Mouse (Mus musculus): Measurements from ENCODE around the gene Agtpbp1. TPM values are rescaled to one million over a fixed set of nuclear protein-coding genes. Genes with fewer than 3 reads are reported as not detected.
A peak's percentile ranks its signal among the peaks of the same experiment; 100 is the strongest.

The Agtpbp1 gene
- polyA plus RNA-seq, 1 experiment from 2014 or later, result 7.3 TPM

DNA sequence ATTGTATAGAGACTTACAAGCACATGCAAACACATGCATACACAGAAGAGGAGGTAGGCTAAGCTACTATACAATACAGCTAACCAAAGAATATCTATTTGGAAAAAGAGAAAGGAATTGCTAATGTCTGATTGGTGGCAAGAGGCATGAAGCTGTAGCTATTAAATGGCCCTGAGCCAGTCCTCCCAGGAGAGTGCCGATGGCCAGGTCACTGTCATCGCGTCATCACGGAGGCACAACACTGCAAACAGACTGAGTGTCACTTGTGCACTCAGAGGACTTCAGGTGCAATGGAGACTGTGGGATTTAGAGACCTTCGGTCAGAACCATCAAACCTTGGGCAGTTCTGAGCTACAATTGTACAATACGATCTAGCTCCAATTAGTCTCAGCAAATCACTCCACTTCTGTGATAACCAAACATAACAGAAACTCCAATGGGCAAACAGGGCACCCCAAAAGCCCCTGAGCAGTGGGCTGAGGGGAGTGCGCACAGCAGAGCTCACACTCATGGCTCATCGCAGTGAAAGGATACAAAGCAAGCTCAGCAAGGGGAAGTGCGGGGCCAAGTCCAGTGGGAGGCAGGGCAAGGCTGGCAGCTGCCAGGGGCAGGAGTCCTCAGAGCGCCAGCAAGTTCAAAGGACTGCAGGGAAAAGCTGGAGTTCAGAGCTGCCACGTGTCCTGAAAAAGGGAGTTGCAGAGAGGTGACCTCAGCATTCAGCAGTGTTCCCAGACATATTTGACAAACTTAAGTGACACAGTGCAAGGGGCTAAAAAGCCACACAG, 130.8 kb downstream of the Agtpbp1 start:
- 75% methylated on average over 11 of the region's 11 CpGs for WGBS (ENCODE audit: insufficient replicate concordance)
- H3K9me3 ChIP-seq (replicated peaks; ENCODE audit: control insufficient read depth, low read length), result no peaks in the 10 kb centered on the region
- peak; percentile 27 for ATAC-seq (ENCODE audit: low read depth)
- no peak overlapping the region for H3K27ac ChIP-seq (ENCODE audit: low read length)
- no peak overlapping the region for H3K4me3 ChIP-seq (ENCODE audit: low read depth, low read length)
- no peak overlapping the region for H3K9ac ChIP-seq (ENCODE audit: low read depth, low read length)
- H3K27me3 ChIP-seq (ENCODE audit: control insufficient read depth, insufficient read depth, low read depth, low read length), result no peaks in the 10 kb centered on the region
- H3K4me1 ChIP-seq (ENCODE audit: control insufficient read depth, low read depth, low read length), result peaks cover 3% of the 10 kb centered on the region
- no peaks in the 10 kb centered on the region for H3K36me3 ChIP-seq (ENCODE audit: control insufficient read depth, insufficient read depth)
- no peak overlapping the region for H3K4me2 ChIP-seq (ENCODE audit: low read depth, low read length)

DNA sequence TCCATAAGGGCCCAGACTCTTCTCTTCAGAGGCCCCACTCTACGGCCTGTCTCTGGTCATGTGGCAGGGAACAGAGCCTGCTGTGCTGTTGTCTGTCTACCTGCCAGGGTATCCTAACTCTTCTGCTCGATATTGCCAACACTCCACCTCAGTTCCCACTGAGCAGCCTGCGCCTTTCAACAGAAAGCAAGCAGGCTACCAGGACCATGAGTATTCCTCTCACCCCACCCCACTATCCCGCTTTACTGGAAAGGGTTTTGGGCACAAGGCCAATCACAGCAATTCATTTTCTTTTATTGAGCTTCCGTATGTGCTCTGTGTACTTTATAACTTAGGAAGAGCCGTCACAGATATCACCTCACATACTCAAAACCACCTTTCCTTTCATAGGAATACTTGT, 131.4 kb downstream of the Agtpbp1 start:
- Histone ChIP-seq H3K9me3 (replicated peaks; ENCODE audit: control insufficient read depth, low read length) (no peaks in the 10 kb centered on the region), H3K4me1 (ENCODE audit: control insufficient read depth, low read depth, low read length) (peaks cover 3% of the 10 kb centered on the region), H3K4me2 (ENCODE audit: low read depth, low read length) (no peak overlapping the region), H3K36me3 (ENCODE audit: control insufficient read depth, insufficient read depth) (no peaks in the 10 kb centered on the region), H3K27me3 (ENCODE audit: control insufficient read depth, insufficient read depth, low read depth, low read length) (no peaks in the 10 kb centered on the region), H3K9ac (ENCODE audit: low read depth, low read length) (no peak overlapping the region), H3K4me3 (ENCODE audit: low read depth, low read length) (no peak overlapping the region), H3K27ac (ENCODE audit: low read length) (no peak overlapping the region)
- 65% methylated on average over 6 of the region's 6 CpGs for WGBS (ENCODE audit: insufficient replicate concordance)
- ATAC-seq (ENCODE audit: low read depth), result no peak

DNA sequence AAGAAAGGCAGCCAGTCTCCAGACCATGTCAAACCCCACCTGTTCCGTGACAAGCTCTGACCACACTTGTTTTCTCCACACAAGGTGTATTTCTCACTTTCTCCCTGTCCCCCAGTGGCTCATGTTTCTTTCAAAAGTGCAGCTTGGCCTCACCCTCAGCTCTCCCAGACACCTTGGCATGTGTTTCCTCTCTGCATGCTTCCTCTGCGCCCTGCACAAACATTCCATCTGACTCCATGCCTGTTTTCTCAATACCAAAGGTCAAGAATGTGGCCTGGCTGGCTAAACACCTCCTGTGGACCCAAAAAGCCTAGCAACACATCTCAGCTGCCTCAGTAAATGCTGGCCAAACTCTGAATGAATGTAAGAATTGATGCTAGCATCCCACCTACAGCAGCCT, 132.0 kb downstream of the Agtpbp1 start:
- no peaks in the 10 kb centered on the region for H3K27me3 ChIP-seq (ENCODE audit: control insufficient read depth, insufficient read depth, low read depth, low read length)
- no peak overlapping the region for H3K9ac ChIP-seq (ENCODE audit: low read depth, low read length)
- H3K4me2 ChIP-seq (ENCODE audit: low read depth, low read length), result no peak overlapping the region
- ATAC-seq (ENCODE audit: low read depth), result peak; percentile 70
- H3K27ac ChIP-seq (ENCODE audit: low read length), result no peak overlapping the region
- peaks cover 3% of the 10 kb centered on the region for H3K4me1 ChIP-seq (ENCODE audit: control insufficient read depth, low read depth, low read length)
- 65% methylated on average over 2 of the region's 2 CpGs for whole genome bisulfite sequencing (ENCODE audit: insufficient replicate concordance)
- no peaks in the 10 kb centered on the region for H3K9me3 ChIP-seq (replicated peaks; ENCODE audit: control insufficient read depth, low read length)
- no peak overlapping the region for H3K4me3 ChIP-seq (ENCODE audit: low read depth, low read length)
- no peaks in the 10 kb centered on the region for H3K36me3 ChIP-seq (ENCODE audit: control insufficient read depth, insufficient read depth)

DNA sequence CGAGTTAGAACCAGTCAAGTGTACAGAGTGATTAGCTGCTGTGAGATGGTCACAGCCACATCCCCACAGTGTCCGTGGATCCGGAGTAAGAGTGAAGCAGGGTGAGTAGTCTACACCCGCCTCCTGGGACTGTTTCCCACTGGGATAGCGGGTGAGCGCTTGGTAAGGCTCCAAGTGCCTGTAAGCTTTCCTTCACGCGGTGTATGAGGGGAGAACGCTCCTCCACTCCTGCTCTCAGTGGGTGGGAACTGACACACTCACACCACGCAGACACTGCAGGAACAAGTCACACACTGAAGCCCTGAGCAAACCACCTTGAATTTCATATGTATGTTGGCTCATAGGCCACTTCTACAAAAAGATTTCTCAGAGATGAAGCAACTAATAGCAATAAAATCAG, 134.2 kb downstream of the Agtpbp1 start:
- WGBS (ENCODE audit: insufficient replicate concordance), result 88% methylated on average over 10 of the region's 10 CpGs
- no peaks in the 10 kb centered on the region for H3K9me3 ChIP-seq (replicated peaks; ENCODE audit: control insufficient read depth, low read length)
- no peak overlapping the region for H3K27ac ChIP-seq (ENCODE audit: low read length)
- ATAC-seq (ENCODE audit: low read depth), result no peak
- no peak overlapping the region for H3K4me3 ChIP-seq (ENCODE audit: low read depth, low read length)
- H3K9ac ChIP-seq (ENCODE audit: low read depth, low read length), result no peak overlapping the region
- peaks cover 3% of the 10 kb centered on the region for H3K4me1 ChIP-seq (ENCODE audit: control insufficient read depth, low read depth, low read length)
- no peak overlapping the region for H3K4me2 ChIP-seq (ENCODE audit: low read depth, low read length)
- no peaks in the 10 kb centered on the region for H3K36me3 ChIP-seq (ENCODE audit: control insufficient read depth, insufficient read depth)
- no peaks in the 10 kb centered on the region for H3K27me3 ChIP-seq (ENCODE audit: control insufficient read depth, insufficient read depth, low read depth, low read length)

DNA sequence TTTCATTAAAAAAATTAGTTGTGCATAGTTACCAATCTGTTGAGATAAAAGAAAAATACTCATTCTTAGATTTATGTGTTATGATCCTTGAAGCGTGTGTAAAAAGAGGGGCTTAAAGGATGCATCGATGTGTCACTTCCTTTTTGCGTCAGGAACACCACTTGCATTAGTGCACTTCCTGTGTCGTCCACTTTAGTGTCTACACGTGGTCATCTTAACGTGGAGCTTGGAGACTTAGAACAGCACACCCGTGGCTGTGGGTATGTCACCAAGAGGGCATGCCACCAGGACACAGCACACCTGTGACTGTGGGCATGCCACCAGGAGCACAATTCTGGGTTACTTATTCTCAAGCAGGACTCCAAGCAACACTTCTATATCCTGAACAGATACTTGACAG, 137.9 kb downstream of the Agtpbp1 start:
- H3K9me3 ChIP-seq (replicated peaks; ENCODE audit: control insufficient read depth, low read length), result no peaks in the 10 kb centered on the region
- H3K27me3 ChIP-seq (ENCODE audit: control insufficient read depth, insufficient read depth, low read depth, low read length), result no peaks in the 10 kb centered on the region
- WGBS (ENCODE audit: insufficient replicate concordance), result 53% methylated on average over 7 of the region's 7 CpGs
- no peak for ATAC-seq (ENCODE audit: low read depth)
- H3K4me1 ChIP-seq (ENCODE audit: control insufficient read depth, low read depth, low read length), result no peaks in the 10 kb centered on the region
- no peak overlapping the region for H3K9ac ChIP-seq (ENCODE audit: low read depth, low read length)
- no peak overlapping the region for H3K27ac ChIP-seq (ENCODE audit: low read length)
- H3K4me3 ChIP-seq (ENCODE audit: low read depth, low read length), result no peak overlapping the region
- H3K36me3 ChIP-seq (ENCODE audit: control insufficient read depth, insufficient read depth), result no peaks in the 10 kb centered on the region
- H3K4me2 ChIP-seq (ENCODE audit: low read depth, low read length), result no peak overlapping the region

- H3K9me3 ChIP-seq (replicated peaks; ENCODE audit: control insufficient read depth, low read length), result no peaks in the 10 kb centered on the region
- no peak for ATAC-seq (ENCODE audit: low read depth)
- 73% methylated on average over 5 of the region's 5 CpGs for WGBS (ENCODE audit: insufficient replicate concordance)
Observed at GRCm38 (mm10) chr13:59445179-59445578, 139.8 kb downstream of the Agtpbp1 start.

GRCm38 (mm10) chr13:59444371-59444770, 140.7 kb downstream of the Agtpbp1 start:
- ATAC-seq (ENCODE audit: low read depth), result no peak
- no peaks in the 10 kb centered on the region for H3K4me1 ChIP-seq (ENCODE audit: control insufficient read depth, low read depth, low read length)
- no peaks in the 10 kb centered on the region for H3K36me3 ChIP-seq (ENCODE audit: control insufficient read depth, insufficient read depth)
- H3K4me2 ChIP-seq (ENCODE audit: low read depth, low read length), result no peak overlapping the region
- H3K9ac ChIP-seq (ENCODE audit: low read depth, low read length), result no peak overlapping the region
- H3K9me3 ChIP-seq (replicated peaks; ENCODE audit: control insufficient read depth, low read length), result no peaks in the 10 kb centered on the region
- H3K4me3 ChIP-seq (ENCODE audit: low read depth, low read length), result no peak overlapping the region
- no peaks in the 10 kb centered on the region for H3K27me3 ChIP-seq (ENCODE audit: control insufficient read depth, insufficient read depth, low read depth, low read length)
- no peak overlapping the region for H3K27ac ChIP-seq (ENCODE audit: low read length)
- WGBS (ENCODE audit: insufficient replicate concordance), result 59% methylated on average over 6 of the region's 6 CpGs

More at GRCm38 (mm10) chr13:59445179-59445578, 139.8 kb downstream of the Agtpbp1 start:
- no peaks in the 10 kb centered on the region for H3K27me3 ChIP-seq (ENCODE audit: control insufficient read depth, insufficient read depth, low read depth, low read length)
- H3K4me2 ChIP-seq (ENCODE audit: low read depth, low read length), result no peak overlapping the region
- no peak overlapping the region for H3K9ac ChIP-seq (ENCODE audit: low read depth, low read length)
- H3K27ac ChIP-seq (ENCODE audit: low read length), result no peak overlapping the region
- no peak overlapping the region for H3K4me3 ChIP-seq (ENCODE audit: low read depth, low read length)
- H3K4me1 ChIP-seq (ENCODE audit: control insufficient read depth, low read depth, low read length), result no peaks in the 10 kb centered on the region
- no peaks in the 10 kb centered on the region for H3K36me3 ChIP-seq (ENCODE audit: control insufficient read depth, insufficient read depth)

DNA sequence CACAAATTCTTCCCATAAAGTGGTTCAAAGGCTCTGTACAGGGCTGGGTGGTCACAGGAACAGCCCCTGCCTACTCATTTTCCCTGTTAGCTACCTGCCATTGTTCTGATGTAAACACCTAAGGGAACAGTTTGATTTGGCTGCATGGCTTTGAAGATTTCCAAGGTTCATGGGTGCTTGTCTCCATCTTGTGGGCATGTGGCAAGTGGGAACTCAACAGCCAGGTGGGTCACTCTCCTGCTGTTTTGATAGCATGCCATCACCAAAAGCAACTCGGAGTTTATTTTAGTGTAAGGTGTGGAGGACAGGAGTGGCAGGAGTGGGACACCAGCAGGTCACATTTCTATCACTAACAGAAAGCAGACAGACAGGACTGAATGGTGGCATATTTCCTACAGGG, 145.3 kb downstream of the Agtpbp1 start:
- no peaks in the 10 kb centered on the region for H3K9me3 ChIP-seq (replicated peaks; ENCODE audit: control insufficient read depth, low read length)
- H3K36me3 ChIP-seq (ENCODE audit: control insufficient read depth, insufficient read depth), result no peaks in the 10 kb centered on the region
- H3K27ac ChIP-seq (ENCODE audit: low read length), result no peak overlapping the region
- no peaks in the 10 kb centered on the region for H3K4me1 ChIP-seq (ENCODE audit: control insufficient read depth, low read depth, low read length)
- no peak overlapping the region for H3K4me2 ChIP-seq (ENCODE audit: low read depth, low read length)
- no peak for ATAC-seq (ENCODE audit: low read depth)
- 62% methylated on average over 1 of the region's 1 CpGs for WGBS (ENCODE audit: insufficient replicate concordance)
- no peaks in the 10 kb centered on the region for H3K27me3 ChIP-seq (ENCODE audit: control insufficient read depth, insufficient read depth, low read depth, low read length)
- H3K9ac ChIP-seq (ENCODE audit: low read depth, low read length), result no peak overlapping the region
- H3K4me3 ChIP-seq (ENCODE audit: low read depth, low read length), result no peak overlapping the region

- Histone ChIP-seq H3K4me1 (ENCODE audit: control insufficient read depth, low read depth, low read length) (no peaks in the 10 kb centered on the region), H3K4me2 (ENCODE audit: low read depth, low read length) (no peak overlapping the region), H3K27ac (ENCODE audit: low read length) (no peak overlapping the region), H3K9me3 (replicated peaks; ENCODE audit: control insufficient read depth, low read length) (no peaks in the 10 kb centered on the region), H3K36me3 (ENCODE audit: control insufficient read depth, insufficient read depth) (no peaks in the 10 kb centered on the region), H3K4me3 (ENCODE audit: low read depth, low read length) (no peak overlapping the region), H3K27me3 (ENCODE audit: control insufficient read depth, insufficient read depth, low read depth, low read length) (no peaks in the 10 kb centered on the region), H3K9ac (ENCODE audit: low read depth, low read length) (no peak overlapping the region)
- ATAC-seq (ENCODE audit: low read depth), result no peak
- WGBS (ENCODE audit: insufficient replicate concordance), result 67% methylated on average over 1 of the region's 1 CpGs
Observed at GRCm38 (mm10) chr13:59434554-59434953, 150.5 kb downstream of the Agtpbp1 start.
